In the genomic region with DNA sequence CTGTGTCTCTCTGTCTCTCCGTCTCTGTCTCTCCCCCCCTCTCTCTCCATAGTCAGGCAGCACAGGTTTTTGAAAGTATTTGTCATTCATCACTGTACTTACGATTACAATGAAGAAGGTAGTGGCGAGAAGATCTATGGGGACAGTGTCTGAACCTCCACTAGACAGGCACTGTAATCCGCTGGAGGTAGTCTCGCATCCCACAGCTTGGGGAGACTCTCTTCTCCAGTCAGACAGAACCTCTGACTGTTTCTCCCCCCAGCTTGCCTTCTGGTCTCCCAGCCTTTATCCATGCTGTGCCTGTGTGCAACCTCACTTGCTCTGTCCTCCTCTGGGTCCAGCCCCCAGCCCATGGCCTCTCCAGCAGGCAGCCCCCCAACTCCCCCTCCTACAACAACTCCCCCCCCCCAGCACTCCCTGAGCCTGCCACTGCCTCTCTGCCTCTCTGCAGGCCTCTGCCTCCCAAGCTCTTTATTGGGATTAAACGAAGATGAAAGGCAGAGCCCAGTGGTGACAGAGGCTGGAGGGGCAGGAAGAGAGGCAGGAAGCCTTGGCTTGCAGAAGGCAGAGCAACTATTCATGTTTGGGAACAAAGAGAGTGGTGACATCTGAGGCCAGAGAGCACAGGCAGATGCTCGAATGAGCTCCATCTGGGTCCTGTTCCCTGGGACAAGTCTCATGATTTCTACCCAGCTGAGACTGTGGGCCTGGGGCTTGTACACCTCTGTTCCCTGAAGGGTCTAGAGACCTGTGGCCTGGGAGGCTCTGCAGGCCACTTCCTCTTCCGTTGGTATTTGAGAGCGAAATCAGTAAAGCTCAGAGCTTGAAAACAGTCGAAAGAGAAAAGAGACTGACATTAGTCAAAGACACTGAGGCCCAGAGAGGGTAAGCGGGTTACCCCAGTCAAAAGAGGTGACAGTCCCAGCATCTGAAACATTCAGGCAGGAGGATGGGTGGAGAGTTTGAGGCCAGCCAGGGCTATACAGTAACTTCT, we compare ENCODE assay signal across 8 mouse cellular contexts. TPM values are rescaled to one million over a fixed set of nuclear protein-coding genes. Genes with fewer than 3 reads are reported as not detected.
A peak's percentile ranks its signal among the peaks of the same experiment; 100 is the strongest.
DNase-seq lines count a peak whose midpoint lies in the region; ATAC-seq lines count a peak whose summit lies in the region.

No protein-coding gene starts in this region.

- ATAC-seq in liver, embryonic 11.5 days (replicated peaks; ENCODE audit: low FRiP score), result no peak

- peaks cover 4% of the 10 kb centered on the region for H3K27me3 ChIP-seq in liver, embryonic 11.5 days (replicated peaks; ENCODE audit: control insufficient read depth, insufficient read depth, low read length)
- peaks cover 75% of the 10 kb centered on the region for H3K27me3 ChIP-seq in embryonic facial prominence, embryonic 10.5 days (replicated peaks; ENCODE audit: low read depth, poor library complexity, severe bottlenecking)

- H3K4me2 ChIP-seq in liver, embryonic 11.5 days, result 0 out of 2 replicates have a peak overlapping the region, but pooled peaks have one; percentile 15

- no peak overlapping the region for H3K4me3 ChIP-seq in liver, embryonic 11.5 days (ENCODE audit: low read depth, low read length)
- H3K4me3 ChIP-seq in embryonic facial prominence, embryonic 10.5 days, result no peak overlapping the region

- WGBS in liver, embryonic 11.5 days, result 47% methylated on average over 11 of the region's 11 CpGs
- WGBS in embryonic facial prominence, embryonic 10.5 days, result 35% methylated on average over 11 of the region's 11 CpGs

- H3K27ac ChIP-seq in liver, embryonic 11.5 days (ENCODE audit: low read depth, low read length), result no peak overlapping the region
- peak overlapping the region; percentile 84 for H3K27ac ChIP-seq in embryonic facial prominence, embryonic 10.5 days (replicated peaks)

- H3K9ac ChIP-seq in liver, embryonic 11.5 days (ENCODE audit: low read depth, low read length), result no peak overlapping the region

- H3K4me1 ChIP-seq in liver, embryonic 11.5 days (replicated peaks; ENCODE audit: control insufficient read depth, insufficient read depth, low read length), result peaks cover 22% of the 10 kb centered on the region
- H3K4me1 ChIP-seq in embryonic facial prominence, embryonic 10.5 days, result peaks cover 64% of the 10 kb centered on the region

- H3K9me3 ChIP-seq in liver, embryonic 11.5 days (ENCODE audit: control insufficient read depth, low read length), result no peaks in the 10 kb centered on the region
- H3K9me3 ChIP-seq in embryonic facial prominence, embryonic 10.5 days, result no peaks in the 10 kb centered on the region

- DNase-seq in liver, embryonic 11.5 days (ENCODE audit: low spot score), result no peak
- DNase-seq in liver, result no peak
- DNase-seq in embryonic facial prominence, embryonic 10.5 days (ENCODE audit: low spot score), result peak; percentile 40
- DNase-seq in induced T-regulatory cell, adult 2 months (ENCODE audit: low read depth), result peak; percentile 47
- DNase-seq in naive thymus-derived CD4-positive, alpha-beta T cell, adult 2 months (ENCODE audit: low read depth), result peak; percentile 55
- DNase-seq in right cerebral cortex, postnatal 4 days, result no peak
- no peak for DNase-seq in adrenal gland, adult 8-10 months
- no peak for DNase-seq in gastrocnemius, adult 8-10 months (ENCODE audit: low spot score in 2 of 2)

- no peaks in the 10 kb centered on the region for H3K36me3 ChIP-seq in liver, embryonic 11.5 days (ENCODE audit: control insufficient read depth, insufficient read depth, low read length)
- no peaks in the 10 kb centered on the region for H3K36me3 ChIP-seq in embryonic facial prominence, embryonic 10.5 days (replicated peaks)

RNA-seq across cellular contexts. Expression of a gene that starts 3.1 kb away (rescaled TPM):
- polyA plus RNA-seq in liver, embryonic 11.5 days (2014; fragmentation: Nextera tagmentation; extraction: Ambion mirVana), result 6.6 and 7.4 TPM in 2 replicates
- 2.4 and 2.6 TPM in 2 replicates for polyA plus RNA-seq in embryonic facial prominence, embryonic 10.5 days (2016; fragmentation: Nextera tagmentation; extraction: Ambion mirVana)
- 1 to 10 TPM; 2.5 to 4.6 (median 3.8) TPM for total RNA-seq in adrenal gland, adult 8-10 months (2022)
- total RNA-seq in gastrocnemius, adult 8-10 months (2022), result under 1 TPM; 0.12 to 0.43 (median 0.28) TPM

RNA-seq across cellular contexts. Expression of a gene that starts 42.4 kb away (rescaled TPM):
- 6.4 and 7.1 TPM in 2 replicates for polyA plus RNA-seq in liver, embryonic 11.5 days (2014; fragmentation: Nextera tagmentation; extraction: Ambion mirVana)
- 8.4 and 8.5 TPM in 2 replicates for polyA plus RNA-seq in embryonic facial prominence, embryonic 10.5 days (2016; fragmentation: Nextera tagmentation; extraction: Ambion mirVana)
- total RNA-seq in adrenal gland, adult 8-10 months (2022), result 100 to 1,000 TPM; 102 to 109 (median 106) TPM
- 10 to 100 TPM; 28.0 to 36.3 (median 32.1) TPM for total RNA-seq in gastrocnemius, adult 8-10 months (2022)

RNA-seq across cellular contexts. Expression of a gene that starts 59.3 kb away (rescaled TPM):
- polyA plus RNA-seq in liver, embryonic 11.5 days (2014; fragmentation: Nextera tagmentation; extraction: Ambion mirVana), result 45.8 and 49.4 TPM in 2 replicates
- polyA plus RNA-seq in embryonic facial prominence, embryonic 10.5 days (2016; fragmentation: Nextera tagmentation; extraction: Ambion mirVana), result 49.0 and 50.5 TPM in 2 replicates
- total RNA-seq in adrenal gland, adult 8-10 months (2022), result 10 to 100 TPM; 42.1 to 73.7 (median 60.6) TPM
- total RNA-seq in gastrocnemius, adult 8-10 months (2022), result 10 to 100 TPM; 19.2 to 30.2 (median 25.4) TPM

Comparison
In these comparisons a context has a peak if more than half of its experiments do, and no peak if none do; other contexts are left out.
1. DNase-seq: peak in embryonic facial prominence, embryonic 10.5 days (single experiment), induced T-regulatory cell, adult 2 months (single experiment) and naive thymus-derived CD4-positive, alpha-beta T cell, adult 2 months (single experiment); none in liver, embryonic 11.5 days (single experiment), liver (single experiment), right cerebral cortex, postnatal 4 days (single experiment), adrenal gland, adult 8-10 months (single experiment) and gastrocnemius, adult 8-10 months (0 of 2).